Mouse (Mus musculus) hindbrain, embryonic 14.5 days (tissue): ENCODE results near the gene Adgrv1. TPM values are rescaled to one million over a fixed set of nuclear protein-coding genes. Genes with fewer than 3 reads are reported as not detected.
A peak's percentile ranks its signal among the peaks of the same experiment; 100 is the strongest.

Experiments
- ATAC-seq: fragments of 200-750 bp; cut with Nextera tagmentation; 2 replicates; pipeline ENCODE4 v1.8.0; 2017; ENCODE audit warnings: moderate number of reproducible peaks, mild to moderate bottlenecking, moderate TSS enrichment, moderate library complexity; ENCODE audit not compliant: low FRiP score
- DNase-seq: peaks from one replicate; pipeline ENCODE4 v3.0.0-alpha.2; 2015; ENCODE audit warnings: low spot score
- H3K27ac ChIP-seq: fragments of 300-500 bp; sonication (generic); 2 replicates; pipeline ENCODE4 v1.5.1; 2014; ENCODE audit warnings: mild to moderate bottlenecking, moderate library complexity
- H3K27me3 ChIP-seq: fragments of 300-500 bp; sonication (generic); 2 replicates; pipeline ENCODE4 v1.6.1; 2014; ENCODE audit warnings: mild to moderate bottlenecking, low read length, mixed read lengths; ENCODE audit not compliant: control insufficient read depth, insufficient read depth
- H3K36me3 ChIP-seq: fragments of 300-500 bp; sonication (generic); replicated peaks from 2 replicates; pipeline ENCODE4 v1.6.1; 2014; ENCODE audit not compliant: control insufficient read depth, insufficient read depth
- H3K4me1 ChIP-seq: fragments of 300-500 bp; sonication (generic); replicated peaks from 2 replicates; pipeline ENCODE4 v1.6.1; 2014; ENCODE audit warnings: antibody characterized with exemption, low read length, mixed read lengths; ENCODE audit not compliant: control insufficient read depth, insufficient read depth
- H3K4me2 ChIP-seq: fragments of 300-500 bp; sonication (generic); replicated peaks from 2 replicates; pipeline ENCODE4 v1.6.1; 2014; ENCODE audit warnings: mild to moderate bottlenecking, moderate library complexity
- H3K4me3 ChIP-seq: fragments of 300-500 bp; sonication (generic); replicated peaks from 2 replicates; pipeline ENCODE4 v1.5.1; 2014; ENCODE audit warnings: mild to moderate bottlenecking, low read length
- H3K9ac ChIP-seq: fragments of 300-500 bp; sonication (generic); 2 replicates; pipeline ENCODE4 v1.6.1; 2014
- H3K9me3 ChIP-seq: fragments of 300-500 bp; sonication (generic); 2 replicates; pipeline ENCODE4 v1.6.1; 2016; ENCODE audit warnings: low read length; ENCODE audit not compliant: control insufficient read depth
- WGBS: fragments of 180-500 bp; shearing (Covaris S2); extraction: QIAGEN DNeasy Blood & Tissue Kit; methylation state at CpG from one replicate; pipeline ENCODE4 v1.1.7; 2014; 5-methylcytosine and 5-hydroxymethylcytosine counted together
- polyA plus RNA-seq: library from polyadenylated mRNA; unstranded; fragments of >200 nt; fragmentation: Nextera tagmentation; extraction: Ambion mirVana; gene quantifications from 2 replicates; pipeline ENCODE4 v1.2.1, GENCODE M21; 2014

The Adgrv1 gene
- polyA plus RNA-seq, 1 experiment from 2014 or later: 13.2 TPM

- H3K27me3 ChIP-seq: no peaks in the 10 kb centered on the region
- no peak overlapping the region for H3K4me2 ChIP-seq
- DNase-seq (no peak), ATAC-seq (no peak)
- no peaks in the 10 kb centered on the region for H3K4me1 ChIP-seq
- no peak overlapping the region for H3K4me3 ChIP-seq
- H3K9me3 ChIP-seq: no peaks in the 10 kb centered on the region
- H3K9ac ChIP-seq: no peak overlapping the region
- H3K27ac ChIP-seq: no peak overlapping the region
- WGBS: 85% methylated on average over 1 of the region's 1 CpGs
- no peaks in the 10 kb centered on the region for H3K36me3 ChIP-seq
These were observed 297.7 kb downstream of the Adgrv1 start for GRCm38 (mm10) chr13:81335241-81335640.

DNA sequence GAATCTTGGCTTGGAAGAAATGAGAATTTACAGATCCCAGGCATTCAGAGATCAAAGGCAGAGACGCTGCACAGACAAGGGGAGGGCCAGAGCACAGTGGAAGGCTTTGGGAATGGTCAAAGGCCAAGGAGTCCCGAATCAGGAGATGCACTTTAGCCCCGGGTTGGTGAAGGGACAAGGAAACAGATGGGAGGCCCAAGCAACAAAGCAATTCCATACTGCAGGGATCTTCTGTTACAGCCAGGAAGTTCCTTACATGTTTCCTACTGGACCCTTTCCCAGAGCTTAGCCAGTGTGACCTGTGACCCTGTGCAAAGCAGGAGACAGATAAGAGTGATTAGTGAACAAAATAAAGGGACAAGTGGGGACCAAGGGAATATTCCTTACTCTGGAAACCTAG is 300.9 kb downstream of the Adgrv1 start:
- Histone ChIP-seq H3K36me3 (no peaks in the 10 kb centered on the region), H3K9ac (no peak overlapping the region), H3K4me3 (no peak overlapping the region), H3K27me3 (no peaks in the 10 kb centered on the region), H3K4me2 (no peak overlapping the region), H3K27ac (no peak overlapping the region), H3K9me3 (no peaks in the 10 kb centered on the region), H3K4me1 (no peaks in the 10 kb centered on the region)
- ATAC-seq (no peak), DNase-seq (no peak)
- WGBS: 52% methylated on average over 3 of the region's 3 CpGs

- Histone ChIP-seq H3K27me3 (no peaks in the 10 kb centered on the region), H3K9ac (no peak overlapping the region), H3K4me2 (no peak overlapping the region), H3K9me3 (no peaks in the 10 kb centered on the region), H3K36me3 (no peaks in the 10 kb centered on the region), H3K27ac (no peak overlapping the region), H3K4me3 (no peak overlapping the region), H3K4me1 (no peaks in the 10 kb centered on the region)
- no peak for DNase-seq
- WGBS: 90% methylated on average over 5 of the region's 5 CpGs
- no peak for ATAC-seq
These were observed 303.2 kb downstream of the Adgrv1 start for GRCm38 (mm10) chr13:81329762-81330161.

GRCm38 (mm10) chr13:81328181-81328580 is 304.8 kb downstream of the Adgrv1 start:
- WGBS: 95% methylated on average over 1 of the region's 1 CpGs
- DNase-seq (no peak), ATAC-seq (no peak)
- Histone ChIP-seq H3K27ac (no peak overlapping the region), H3K4me2 (no peak overlapping the region), H3K9ac (no peak overlapping the region), H3K36me3 (no peaks in the 10 kb centered on the region), H3K9me3 (no peaks in the 10 kb centered on the region), H3K27me3 (no peaks in the 10 kb centered on the region), H3K4me3 (no peak overlapping the region), H3K4me1 (no peaks in the 10 kb centered on the region)

DNA sequence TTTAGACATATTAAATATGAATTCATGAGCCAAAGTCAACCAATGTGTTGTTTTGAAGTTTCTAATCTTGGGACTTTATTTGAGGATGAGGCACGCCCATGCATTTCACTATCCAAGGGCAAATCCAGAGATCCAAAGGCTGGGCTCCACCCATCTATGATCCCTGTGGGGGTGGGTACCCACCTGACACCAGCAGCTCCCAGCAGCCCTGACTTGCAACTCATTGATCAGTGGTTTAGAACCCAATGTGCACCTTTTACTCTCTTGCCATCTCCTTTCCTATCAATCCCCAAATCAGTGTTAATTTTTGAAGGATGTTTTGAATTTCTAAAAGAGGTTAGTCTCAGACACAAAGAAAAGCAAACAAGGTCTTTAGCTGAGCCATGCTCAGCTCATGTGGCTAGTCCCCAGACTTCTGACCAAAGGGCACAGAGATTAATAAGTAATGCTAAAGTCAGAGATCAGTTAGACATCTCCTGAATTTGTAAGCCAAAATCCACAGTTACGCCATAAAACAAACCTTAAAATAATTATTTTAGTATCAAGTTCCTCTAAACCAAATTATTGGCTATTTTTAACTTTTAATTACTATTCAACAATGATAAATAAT is 307.2 kb downstream of the Adgrv1 start:
- no peaks in the 10 kb centered on the region for H3K4me1 ChIP-seq
- no peak overlapping the region for H3K9ac ChIP-seq
- DNase-seq: no peak
- ATAC-seq: no peak
- no peaks in the 10 kb centered on the region for H3K36me3 ChIP-seq
- H3K27me3 ChIP-seq: no peaks in the 10 kb centered on the region
- no peak overlapping the region for H3K27ac ChIP-seq
- no peak overlapping the region for H3K4me2 ChIP-seq
- WGBS: 94% methylated on average over 2 of the region's 2 CpGs
- H3K4me3 ChIP-seq: no peak overlapping the region
- H3K9me3 ChIP-seq: no peaks in the 10 kb centered on the region

DNA sequence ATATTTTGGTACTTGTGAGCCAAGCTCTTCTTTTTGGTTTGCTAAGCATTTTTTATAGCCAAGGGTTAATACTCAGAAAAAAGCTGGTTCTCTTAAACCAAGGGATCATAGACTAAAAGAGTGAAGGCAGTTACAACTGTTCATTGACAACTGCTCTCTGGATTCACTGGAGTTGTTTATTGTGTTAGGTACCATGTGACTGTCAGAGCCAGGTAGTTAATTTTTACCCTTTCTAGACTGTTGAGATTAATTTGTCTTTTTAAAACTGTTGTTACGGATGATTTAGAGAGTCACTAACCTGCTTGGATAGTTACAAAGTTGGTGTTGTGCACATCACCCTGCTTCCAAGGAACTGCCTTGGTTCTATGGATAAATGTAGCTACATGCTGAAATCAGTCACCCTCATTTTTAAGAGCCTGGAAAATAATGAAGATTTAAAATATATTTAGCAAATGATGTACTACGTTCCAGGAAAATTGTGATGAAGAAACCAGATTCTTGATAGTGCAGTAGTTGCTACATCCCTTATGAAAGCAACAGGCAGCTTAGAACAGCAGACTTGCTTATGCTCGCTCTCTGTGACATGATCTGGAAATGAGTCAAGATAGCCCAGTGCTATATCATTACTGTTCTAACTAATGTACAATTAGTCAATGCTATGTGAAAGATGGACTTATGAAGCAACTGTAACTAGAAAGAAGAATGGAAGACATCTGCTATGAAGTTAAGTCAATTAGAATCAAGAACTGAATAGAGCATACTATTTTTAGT is 309.2 kb downstream of the Adgrv1 start:
- Histone ChIP-seq H3K36me3 (no peaks in the 10 kb centered on the region), H3K4me1 (no peaks in the 10 kb centered on the region), H3K9ac (no peak overlapping the region), H3K4me2 (no peak overlapping the region), H3K27ac (no peak overlapping the region), H3K9me3 (no peaks in the 10 kb centered on the region), H3K27me3 (no peaks in the 10 kb centered on the region), H3K4me3 (no peak overlapping the region)
- WGBS: 94% methylated on average over 3 of the region's 3 CpGs
- no peak for DNase-seq
- ATAC-seq: no peak

DNA sequence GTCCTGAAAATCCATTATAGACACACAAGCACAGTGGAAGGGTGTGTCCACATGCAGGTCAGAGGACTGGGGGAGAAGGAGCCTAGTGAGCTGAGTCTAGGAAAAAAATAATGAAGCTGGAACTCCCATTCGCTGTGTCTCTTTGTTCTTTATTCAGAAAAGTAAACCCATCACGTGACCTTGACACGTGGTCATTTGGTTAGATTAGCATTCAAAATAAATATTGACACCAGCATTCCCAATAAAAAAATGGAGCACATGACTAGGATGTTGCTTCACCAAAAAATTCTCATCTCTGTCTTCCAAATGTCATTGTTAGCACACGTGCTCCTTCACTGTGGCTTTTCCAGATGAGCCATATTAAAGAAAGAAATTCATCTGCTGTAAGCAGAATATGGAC is 316.4 kb downstream of the Adgrv1 start:
- Histone ChIP-seq H3K9ac (no peak overlapping the region), H3K4me3 (no peak overlapping the region), H3K9me3 (no peaks in the 10 kb centered on the region), H3K4me1 (no peaks in the 10 kb centered on the region), H3K27me3 (no peaks in the 10 kb centered on the region), H3K36me3 (no peaks in the 10 kb centered on the region), H3K27ac (no peak overlapping the region), H3K4me2 (no peak overlapping the region)
- WGBS: 83% methylated on average over 4 of the region's 4 CpGs
- DNase-seq: no peak
- ATAC-seq: no peak

DNA sequence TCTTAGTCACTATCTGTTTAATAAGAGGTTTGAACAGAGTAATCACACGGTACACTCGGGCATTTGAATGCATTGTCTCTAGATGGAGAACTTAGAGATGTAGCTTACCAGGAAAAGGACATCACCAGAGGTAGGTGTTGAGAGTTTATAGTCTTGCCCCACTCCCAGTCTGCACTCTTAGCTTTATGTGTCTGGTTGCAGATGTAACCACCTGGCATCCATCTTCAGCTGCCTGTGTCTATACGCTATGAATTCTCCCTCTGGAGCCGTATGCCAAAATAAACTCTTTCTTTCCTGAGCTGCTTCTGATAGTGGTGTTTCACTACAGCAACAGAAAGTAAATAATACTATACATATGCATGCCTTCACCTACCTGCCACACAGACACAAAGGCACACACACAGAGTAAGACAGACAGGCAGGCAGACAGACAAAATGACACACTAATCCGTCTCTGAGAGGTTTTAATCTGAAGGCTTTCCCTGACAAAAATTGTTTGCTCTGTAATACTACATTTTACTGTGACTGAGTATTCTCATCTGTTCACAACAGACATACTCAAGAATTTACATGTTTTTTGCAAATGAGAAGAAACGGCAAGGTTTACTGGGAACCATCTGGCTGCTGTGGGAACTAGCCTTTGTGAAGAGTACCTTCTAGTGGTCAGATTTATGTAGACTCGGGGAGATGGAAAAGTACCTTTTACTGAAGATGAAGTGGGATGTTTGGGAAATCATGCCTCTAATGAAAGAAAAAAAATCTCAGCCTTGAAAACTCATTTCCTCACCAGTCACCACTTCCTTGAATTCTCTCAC is 318.4 kb downstream of the Adgrv1 start:
- Histone ChIP-seq H3K27me3 (no peaks in the 10 kb centered on the region), H3K9ac (no peak overlapping the region), H3K4me3 (no peak overlapping the region), H3K9me3 (no peaks in the 10 kb centered on the region), H3K4me2 (no peak overlapping the region), H3K27ac (no peak overlapping the region), H3K36me3 (no peaks in the 10 kb centered on the region), H3K4me1 (no peaks in the 10 kb centered on the region)
- ATAC-seq (peak; percentile 78; the same call in 1 of the 2 replicates), DNase-seq (peak; percentile 66)
- 71% methylated on average over 7 of the region's 7 CpGs for WGBS

DNA sequence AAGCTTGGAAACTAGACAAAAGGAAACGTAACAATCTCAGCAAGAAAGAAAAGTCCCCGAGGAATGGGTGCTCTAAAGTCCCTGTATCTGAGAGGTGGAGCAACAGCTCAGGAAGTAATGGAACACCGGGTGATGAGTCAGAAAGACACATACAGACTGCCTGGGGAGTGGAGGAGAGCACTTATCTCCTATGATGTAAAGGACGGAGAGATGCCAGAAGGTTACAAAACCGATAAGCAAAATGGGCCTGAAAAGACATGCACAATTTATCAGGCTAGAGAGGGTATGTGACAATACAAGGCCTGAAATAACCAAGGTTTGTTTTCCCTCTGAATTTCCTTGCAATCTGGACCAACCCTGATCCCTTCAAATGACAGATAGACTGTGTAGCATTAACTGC is 320.8 kb downstream of the Adgrv1 start:
- WGBS: 84% methylated on average over 5 of the region's 5 CpGs
- no peak overlapping the region for H3K9ac ChIP-seq
- no peak overlapping the region for H3K4me2 ChIP-seq
- DNase-seq (no peak), ATAC-seq (no peak)
- no peaks in the 10 kb centered on the region for H3K9me3 ChIP-seq
- H3K27me3 ChIP-seq: no peaks in the 10 kb centered on the region
- no peaks in the 10 kb centered on the region for H3K4me1 ChIP-seq
- no peak overlapping the region for H3K4me3 ChIP-seq
- no peak overlapping the region for H3K27ac ChIP-seq
- H3K36me3 ChIP-seq: no peaks in the 10 kb centered on the region
